Mouse (Mus musculus) stomach, postnatal 0 days (tissue): ENCODE data around the gene Rubcn.

ENCODE experiments used
- CTCF ChIP-seq: IDR thresholded peaks from 2 replicates; pipeline ENCODE4 v1.5.1; 2016; ENCODE audit warnings: antibody characterized with exemption, low read depth, mild to moderate bottlenecking, moderate library complexity
- EP300 ChIP-seq: optimal IDR thresholded peaks from 2 replicates; pipeline ENCODE3; 2016; ENCODE audit warnings: antibody characterized with exemption

DNA sequence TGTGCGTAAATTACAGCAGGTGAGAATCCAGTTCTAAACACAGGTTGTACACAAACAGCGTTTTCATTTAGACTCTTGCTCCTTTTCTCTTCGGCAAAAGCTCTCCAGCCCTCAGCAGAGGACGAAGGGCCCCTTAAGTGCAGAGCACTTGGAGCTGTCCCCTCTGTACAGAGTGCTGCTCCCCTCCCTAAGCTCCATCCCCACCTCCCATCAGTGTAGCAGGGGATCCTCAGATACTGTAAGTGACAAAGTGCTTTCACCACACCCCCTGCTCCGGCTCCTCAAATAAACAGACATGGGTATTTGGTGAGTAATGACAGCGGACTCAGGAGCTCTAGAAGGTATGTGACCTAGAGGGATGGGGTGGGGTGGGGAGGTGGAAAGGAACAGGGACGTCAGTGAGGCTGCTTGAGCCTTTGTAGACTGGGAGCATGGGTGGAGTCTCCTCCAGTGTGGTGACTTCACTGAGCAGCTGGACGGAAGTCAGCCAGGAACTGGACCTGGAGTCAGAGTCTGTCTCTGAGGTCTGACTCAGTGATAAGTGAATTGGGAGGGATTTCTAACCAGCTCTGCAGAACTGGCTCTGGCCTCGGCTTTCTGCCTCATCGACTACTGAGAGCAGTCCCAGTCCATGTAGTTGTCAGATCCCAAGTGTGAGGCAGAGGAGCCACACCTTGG, 55.7 kb downstream of the Rubcn start:
- TF ChIP-seq EP300 (no peak), CTCF (no peak)
